Mouse (Mus musculus) E14TG2a.4 (cell line): ENCODE measurements around the gene Hsf4.

ENCODE experiments used
- CTCF ChIP-seq: conservative IDR thresholded peaks from 2 replicates; pipeline ENCODE4 v1.5.1; 2014; ENCODE audit warnings: low read length
- NANOG ChIP-seq: IDR thresholded peaks from 2 replicates; pipeline ENCODE4 v1.6.1; 2014; ENCODE audit warnings: borderline replicate concordance, low read length, mixed read lengths
- POU5F1 ChIP-seq: IDR thresholded peaks from 2 replicates; pipeline ENCODE4 v1.6.1; 2014; ENCODE audit warnings: low read length, borderline replicate concordance

GRCm38 (mm10) chr8:105224413-105225271 lies 45.0 kb upstream of the Hsf4 start, which contains the start of gene D230025D16Rik:
- TF ChIP-seq CTCF (no peak), POU5F1 (no peak), NANOG (no peak)
